Mouse (Mus musculus) embryonic facial prominence, embryonic 12.5 days (tissue): ENCODE results near the gene Olfr1225. TPM values are rescaled to one million over a fixed set of nuclear protein-coding genes. Genes with fewer than 3 reads are reported as not detected.
"Not testable (repeated sequence)": the region's sequence is repeated elsewhere in the genome, so short reads cannot be mapped to it uniquely, and the experiment has no call there.

Source experiments
- ATAC-seq: fragments of 200-750 bp; cut with Nextera tagmentation; 2 replicates; pipeline ENCODE4 v1.8.0; 2017; ENCODE audit not compliant: insufficient number of reproducible peaks, insufficient read depth, low FRiP score, low TSS enrichment
- H3K27ac ChIP-seq: fragments of 300-500 bp; sonication (generic); 2 replicates; pipeline ENCODE4 v1.5.1; 2016; ENCODE audit warnings: mild to moderate bottlenecking
- H3K27me3 ChIP-seq: fragments of 300-500 bp; sonication (generic); 2 replicates; pipeline ENCODE4 v1.6.1; 2016; ENCODE audit warnings: mild to moderate bottlenecking, moderate library complexity
- H3K36me3 ChIP-seq: fragments of 300-500 bp; sonication (generic); 2 replicates; pipeline ENCODE4 v1.6.1; 2016; ENCODE audit warnings: mild to moderate bottlenecking
- H3K4me1 ChIP-seq: fragments of 300-500 bp; sonication (generic); 2 replicates; pipeline ENCODE4 v1.6.1; 2016
- H3K4me2 ChIP-seq: fragments of 300-500 bp; sonication (generic); replicated peaks from 2 replicates; pipeline ENCODE4 v1.6.1; 2016; ENCODE audit warnings: mild to moderate bottlenecking, moderate library complexity
- H3K4me3 ChIP-seq: fragments of 300-500 bp; sonication (generic); 2 replicates; pipeline ENCODE4 v1.5.1; 2016; ENCODE audit warnings: mild to moderate bottlenecking
- H3K9ac ChIP-seq: fragments of 300-500 bp; sonication (generic); 2 replicates; pipeline ENCODE4 v1.6.1; 2016; ENCODE audit warnings: mild to moderate bottlenecking, moderate library complexity
- H3K9me3 ChIP-seq: fragments of 300-500 bp; sonication (generic); 2 replicates; pipeline ENCODE4 v1.6.1; 2016; ENCODE audit warnings: mild to moderate bottlenecking, moderate library complexity
- WGBS: fragments of 180-500 bp; shearing (Covaris S2); methylation state at CpG from one replicate; pipeline ENCODE4 v1.1.7; 2016; 5-methylcytosine and 5-hydroxymethylcytosine counted together
- polyA plus RNA-seq: library from polyadenylated mRNA; unstranded; fragments of >200 nt; fragmentation: Nextera tagmentation; extraction: Ambion mirVana; gene quantifications from 2 replicates; pipeline ENCODE4 v1.2.1, GENCODE M21; 2016

The Olfr1225 gene
- not detected in 2 replicates for polyA plus RNA-seq

GRCm38 (mm10) chr2:89174569-89174968, at the start of gene Olfr1225:
Gene Olfr1225 (minus strand): TSS chr2:89174669.
- no peaks in the 10 kb centered on the region for H3K36me3 ChIP-seq
- H3K9me3 ChIP-seq, result no peaks in the 10 kb centered on the region
- H3K27ac ChIP-seq, result no peak within 1 kb of the TSS
- no peak for ATAC-seq
- H3K4me3 ChIP-seq, result no peak within 1 kb of the TSS
- H3K9ac ChIP-seq, result no peak within 1 kb of the TSS
- no peak within 1 kb of the TSS for H3K4me2 ChIP-seq
- H3K4me1 ChIP-seq, result no peaks in the 10 kb centered on the region
- H3K27me3 ChIP-seq, result no peaks in the 10 kb centered on the region
- 91% methylated on average over 1 of the region's 1 CpGs for WGBS

- no peak for ATAC-seq
- no peak within 1 kb of the TSS for H3K4me3 ChIP-seq
- 66% methylated on average over 2 of the region's 2 CpGs for WGBS
Observed at GRCm38 (mm10) chr2:89199948-89200347, 25.5 kb upstream of the Olfr1225 start, which contains the start of gene Olfr1226. Gene Olfr1226 (minus strand): TSS chr2:89200048.

GRCm38 (mm10) chr2:89196325-89196982, 22.0 kb upstream of the Olfr1225 start:
- Histone ChIP-seq H3K27me3 (no peaks in the 10 kb centered on the region), H3K36me3 (no peaks in the 10 kb centered on the region), H3K4me2 (no peak overlapping the region), H3K9ac (no peak overlapping the region), H3K27ac (no peak overlapping the region), H3K4me1 (no peaks in the 10 kb centered on the region), H3K4me3 (no peak overlapping the region), H3K9me3 (no peaks in the 10 kb centered on the region)
- no peak for ATAC-seq
- 81% methylated on average over 3 of the region's 3 CpGs for WGBS

More at GRCm38 (mm10) chr2:89199948-89200347, 25.5 kb upstream of the Olfr1225 start, which contains the start of gene Olfr1226:
- H3K9me3 ChIP-seq, result no peaks in the 10 kb centered on the region
- H3K27me3 ChIP-seq, result no peaks in the 10 kb centered on the region
- no peak within 1 kb of the TSS for H3K27ac ChIP-seq
- H3K4me2 ChIP-seq, result no peak within 1 kb of the TSS
- no peak within 1 kb of the TSS for H3K9ac ChIP-seq
- no peaks in the 10 kb centered on the region for H3K4me1 ChIP-seq
- no peaks in the 10 kb centered on the region for H3K36me3 ChIP-seq

- ATAC-seq, result not testable (repeated sequence)
Observed at GRCm38 (mm10) chr2:89164711-89165110, 9.8 kb downstream of the Olfr1225 start.

GRCm38 (mm10) chr2:89163991-89164390, 10.5 kb downstream of the Olfr1225 start, which contains the start of gene Olfr1224-ps1:
Gene Olfr1224-ps1 (minus strand): TSS chr2:89164091.
- H3K36me3 ChIP-seq, H3K9ac ChIP-seq, H3K4me1 ChIP-seq, H3K27me3 ChIP-seq, H3K9me3 ChIP-seq, H3K4me3 ChIP-seq, H3K27ac ChIP-seq, ATAC-seq, H3K4me2 ChIP-seq: not testable (repeated sequence)
- 90% methylated on average over 8 of the region's 8 CpGs for WGBS

More at GRCm38 (mm10) chr2:89164711-89165110, 9.8 kb downstream of the Olfr1225 start:
- H3K9ac ChIP-seq, H3K4me1 ChIP-seq, H3K4me3 ChIP-seq, H3K4me2 ChIP-seq, H3K27me3 ChIP-seq, H3K9me3 ChIP-seq, H3K27ac ChIP-seq, H3K36me3 ChIP-seq: not testable (repeated sequence)
- 89% methylated on average over 4 of the region's 4 CpGs for WGBS

- H3K36me3 ChIP-seq, result no peaks in the 10 kb centered on the region
- no peak within 1 kb of the TSS for H3K27ac ChIP-seq
Observed at GRCm38 (mm10) chr2:89151460-89151859, 23.0 kb downstream of the Olfr1225 start, which contains the start of gene Olfr1223. Gene Olfr1223 (minus strand): TSS chr2:89151560.

GRCm38 (mm10) chr2:89132954-89133353, 41.5 kb downstream of the Olfr1225 start, which contains the start of gene Olfr1222:
Gene Olfr1222 (minus strand): TSS chr2:89133054.
- 73% methylated on average over 3 of the region's 3 CpGs for WGBS
- no peak within 1 kb of the TSS for H3K27ac ChIP-seq
- no peak within 1 kb of the TSS for H3K4me2 ChIP-seq
- no peaks in the 10 kb centered on the region for H3K4me1 ChIP-seq
- H3K36me3 ChIP-seq, result no peaks in the 10 kb centered on the region
- no peak within 1 kb of the TSS for H3K9ac ChIP-seq
- no peaks in the 10 kb centered on the region for H3K27me3 ChIP-seq
- no peaks in the 10 kb centered on the region for H3K9me3 ChIP-seq
- H3K4me3 ChIP-seq, result no peak within 1 kb of the TSS
- no peak for ATAC-seq

More at GRCm38 (mm10) chr2:89151460-89151859, 23.0 kb downstream of the Olfr1225 start, which contains the start of gene Olfr1223:
- 70% methylated on average over 1 of the region's 1 CpGs for WGBS
- Histone ChIP-seq H3K4me2 (no peak within 1 kb of the TSS), H3K9me3 (no peaks in the 10 kb centered on the region), H3K27me3 (no peaks in the 10 kb centered on the region), H3K9ac (no peak within 1 kb of the TSS), H3K4me3 (no peak within 1 kb of the TSS), H3K4me1 (no peaks in the 10 kb centered on the region)
- no peak for ATAC-seq

Other genes with a start within 250 kb of the Olfr1225 start
- gene Olfr1211, start 236.6 kb downstream of the Olfr1225 start, polyA plus RNA-seq, result not detected in 2 replicates
- not detected in 2 replicates for gene Olfr1212, start 220.7 kb downstream of the Olfr1225 start, polyA plus RNA-seq
- gene Gm13762, start 194.4 kb downstream of the Olfr1225 start, polyA plus RNA-seq, result not detected in 2 replicates
- gene Olfr1214, start 182.0 kb downstream of the Olfr1225 start, polyA plus RNA-seq, result not detected in 2 replicates
- gene Olfr1215, start 167.7 kb downstream of the Olfr1225 start, polyA plus RNA-seq, result not detected in 2 replicates
- gene Olfr1216, start 156.3 kb downstream of the Olfr1225 start, polyA plus RNA-seq, result not detected in 2 replicates
- not detected in 2 replicates for gene Olfr1217, start 142.6 kb downstream of the Olfr1225 start, polyA plus RNA-seq
- not detected in 2 replicates for gene Olfr1218, start 113.5 kb downstream of the Olfr1225 start, polyA plus RNA-seq
- gene Olfr1219, start 91.2 kb downstream of the Olfr1225 start, polyA plus RNA-seq, result not detected in 2 replicates
- 0.04 TPM in 1 of 2 replicates, not detected in the other for gene Olfr1220, start 67.8 kb downstream of the Olfr1225 start, polyA plus RNA-seq
- not detected in 2 replicates for gene Olfr1221, start 57.4 kb downstream of the Olfr1225 start, polyA plus RNA-seq
- gene Olfr1222, start 41.6 kb downstream of the Olfr1225 start, polyA plus RNA-seq, result not detected in 2 replicates
- gene Olfr1223, start 23.1 kb downstream of the Olfr1225 start, polyA plus RNA-seq, result not detected in 2 replicates
- not detected in 2 replicates for gene Olfr1224-ps1, start 10.6 kb downstream of the Olfr1225 start, polyA plus RNA-seq
- gene Olfr1226, start 25.4 kb upstream of the Olfr1225 start, polyA plus RNA-seq, result not detected in 2 replicates
- not detected in 2 replicates for gene Olfr1228, start 79.4 kb upstream of the Olfr1225 start, polyA plus RNA-seq
- not detected in 2 replicates for gene Olfr1229, start 113.3 kb upstream of the Olfr1225 start, polyA plus RNA-seq
- gene Olfr1230, start 122.6 kb upstream of the Olfr1225 start, polyA plus RNA-seq, result not detected in 2 replicates
- gene Olfr1231, start 132.4 kb upstream of the Olfr1225 start, polyA plus RNA-seq, result not detected in 2 replicates
- gene Olfr1232, start 155.0 kb upstream of the Olfr1225 start, polyA plus RNA-seq, result not detected in 2 replicates
- gene Olfr1233, start 167.7 kb upstream of the Olfr1225 start, polyA plus RNA-seq, result not detected in 2 replicates
- gene Olfr1234, start 190.2 kb upstream of the Olfr1225 start, polyA plus RNA-seq, result not detected in 2 replicates
- not detected in 2 replicates for gene Olfr1238, start 235.0 kb upstream of the Olfr1225 start, polyA plus RNA-seq
- gene Olfr1239, start 245.7 kb upstream of the Olfr1225 start, polyA plus RNA-seq, result not detected in 2 replicates